Mouse (Mus musculus): Measurements from ENCODE around the gene Tbl3. TPM values are rescaled to one million over a fixed set of nuclear protein-coding genes. Genes with fewer than 3 reads are reported as not detected.

Gene Tbl3
- polyA plus RNA-seq, 1 experiment from 2014 or later: 33.4 TPM

GRCm38 (mm10) chr17:24744381-24744780 is 36.9 kb upstream of the Tbl3 start:
- ATAC-seq (no peak), DNase-seq (ENCODE audit: low spot score) (no peak)
- Histone ChIP-seq H3K9me3 (ENCODE audit: low read length) (no peaks in the 10 kb centered on the region), H3K27me3 (replicated peaks; ENCODE audit: insufficient read depth, low read length) (no peaks in the 10 kb centered on the region), H3K4me3 (ENCODE audit: low read depth, low read length) (no peak overlapping the region), H3K4me2 (replicated peaks; ENCODE audit: low read depth, low read length) (no peak overlapping the region), H3K4me1 (ENCODE audit: insufficient read depth, low read depth, low read length) (no peaks in the 10 kb centered on the region), H3K27ac (ENCODE audit: low read length) (no peak overlapping the region), H3K9ac (replicated peaks; ENCODE audit: low read depth) (no peak overlapping the region), H3K36me3 (ENCODE audit: insufficient read depth, low read length) (peaks cover 11% of the 10 kb centered on the region; the same call in 1 of the 2 replicates)
- WGBS: 72% methylated on average over 3 of the region's 3 CpGs
- TF ChIP-seq EP300 (IDR thresholded peaks at IDR 0.05): no peak
- TF ChIP-seq CTCF (IDR thresholded peaks at IDR 0.05): no peak

GRCm38 (mm10) chr17:24743896-24744295 is 36.4 kb upstream of the Tbl3 start:
- Histone ChIP-seq H3K27ac (ENCODE audit: low read length) (no peak overlapping the region), H3K4me1 (ENCODE audit: insufficient read depth, low read depth, low read length) (no peaks in the 10 kb centered on the region), H3K9ac (replicated peaks; ENCODE audit: low read depth) (no peak overlapping the region), H3K4me2 (replicated peaks; ENCODE audit: low read depth, low read length) (no peak overlapping the region), H3K27me3 (replicated peaks; ENCODE audit: insufficient read depth, low read length) (no peaks in the 10 kb centered on the region), H3K36me3 (ENCODE audit: insufficient read depth, low read length) (peaks cover 11% of the 10 kb centered on the region; the same call in 1 of the 2 replicates), H3K4me3 (ENCODE audit: low read depth, low read length) (no peak overlapping the region), H3K9me3 (ENCODE audit: low read length) (no peaks in the 10 kb centered on the region)
- no peak for TF ChIP-seq EP300 (IDR thresholded peaks at IDR 0.05)
- TF ChIP-seq CTCF (IDR thresholded peaks at IDR 0.05): no peak
- no peak for DNase-seq (ENCODE audit: low spot score)
- WGBS: 77% methylated on average over 5 of the region's 5 CpGs
- no peak for ATAC-seq

- 53% methylated on average over 8 of the region's 8 CpGs for WGBS
- Histone ChIP-seq H3K4me1 (ENCODE audit: insufficient read depth, low read depth, low read length) (peaks cover under 1% of the 10 kb centered on the region; the same call in 1 of the 2 replicates), H3K4me3 (ENCODE audit: low read depth, low read length) (no peak overlapping the region), H3K4me2 (replicated peaks; ENCODE audit: low read depth, low read length) (no peak overlapping the region), H3K27me3 (replicated peaks; ENCODE audit: insufficient read depth, low read length) (no peaks in the 10 kb centered on the region), H3K27ac (ENCODE audit: low read length) (no peak overlapping the region), H3K9ac (replicated peaks; ENCODE audit: low read depth) (no peak overlapping the region; the same call in 1 of the 2 replicates), H3K9me3 (ENCODE audit: low read length) (no peaks in the 10 kb centered on the region), H3K36me3 (ENCODE audit: insufficient read depth, low read length) (peaks cover 11% of the 10 kb centered on the region; the same call in 1 of the 2 replicates)
- ATAC-seq: peak; percentile 20; the same call in 1 of the 2 replicates
- peak; percentile 37 for DNase-seq (ENCODE audit: low spot score)
- TF ChIP-seq CTCF (IDR thresholded peaks at IDR 0.05) (no peak), EP300 (IDR thresholded peaks at IDR 0.05) (no peak)
Observed at GRCm38 (mm10) chr17:24742307-24742706, 34.8 kb upstream of the Tbl3 start.

GRCm38 (mm10) chr17:24739926-24740325 is 32.5 kb upstream of the Tbl3 start:
- no peaks in the 10 kb centered on the region for H3K27me3 ChIP-seq (replicated peaks; ENCODE audit: insufficient read depth, low read length)
- TF ChIP-seq EP300 (IDR thresholded peaks at IDR 0.05) (no peak), CTCF (IDR thresholded peaks at IDR 0.05) (no peak)
- H3K27ac ChIP-seq (ENCODE audit: low read length): no peak overlapping the region
- WGBS: 66% methylated on average over 8 of the region's 8 CpGs
- ATAC-seq: no peak
- H3K9me3 ChIP-seq (ENCODE audit: low read length): no peaks in the 10 kb centered on the region
- no peak overlapping the region for H3K4me2 ChIP-seq (replicated peaks; ENCODE audit: low read depth, low read length)
- peaks cover 11% of the 10 kb centered on the region; the same call in 1 of the 2 replicates for H3K36me3 ChIP-seq (ENCODE audit: insufficient read depth, low read length)
- H3K9ac ChIP-seq (replicated peaks; ENCODE audit: low read depth): no peak overlapping the region
- no peak overlapping the region for H3K4me3 ChIP-seq (ENCODE audit: low read depth, low read length)
- DNase-seq (ENCODE audit: low spot score): no peak
- H3K4me1 ChIP-seq (ENCODE audit: insufficient read depth, low read depth, low read length): peaks cover 7% of the 10 kb centered on the region; the same call in 1 of the 2 replicates

GRCm38 (mm10) chr17:24738238-24738637 is 30.8 kb upstream of the Tbl3 start:
- no peak overlapping the region for H3K4me3 ChIP-seq (ENCODE audit: low read depth, low read length)
- no peak overlapping the region for H3K27ac ChIP-seq (ENCODE audit: low read length)
- TF ChIP-seq CTCF (IDR thresholded peaks at IDR 0.05): no peak
- no peak for TF ChIP-seq EP300 (IDR thresholded peaks at IDR 0.05)
- no peaks in the 10 kb centered on the region for H3K27me3 ChIP-seq (replicated peaks; ENCODE audit: insufficient read depth, low read length)
- peaks cover 7% of the 10 kb centered on the region; the same call in 1 of the 2 replicates for H3K4me1 ChIP-seq (ENCODE audit: insufficient read depth, low read depth, low read length)
- ATAC-seq (no peak), DNase-seq (ENCODE audit: low spot score) (no peak)
- no peak overlapping the region for H3K9ac ChIP-seq (replicated peaks; ENCODE audit: low read depth)
- WGBS: 75% methylated on average over 4 of the region's 4 CpGs
- H3K36me3 ChIP-seq (ENCODE audit: insufficient read depth, low read length): peaks cover 11% of the 10 kb centered on the region; the same call in 1 of the 2 replicates
- no peaks in the 10 kb centered on the region for H3K9me3 ChIP-seq (ENCODE audit: low read length)
- H3K4me2 ChIP-seq (replicated peaks; ENCODE audit: low read depth, low read length): no peak overlapping the region

- H3K27ac ChIP-seq (ENCODE audit: low read length): peak overlapping the region; percentile 83; the same call in 1 of the 2 replicates
- peak overlapping the region; percentile 45; the same call in 1 of the 2 replicates for H3K9ac ChIP-seq (replicated peaks; ENCODE audit: low read depth)
- H3K27me3 ChIP-seq (replicated peaks; ENCODE audit: insufficient read depth, low read length): no peaks in the 10 kb centered on the region
- peak overlapping the region; percentile 85 for H3K4me2 ChIP-seq (replicated peaks; ENCODE audit: low read depth, low read length)
- H3K9me3 ChIP-seq (ENCODE audit: low read length): no peaks in the 10 kb centered on the region
- TF ChIP-seq EP300 (IDR thresholded peaks at IDR 0.05): no peak
- peak; percentile 32 for TF ChIP-seq CTCF (IDR thresholded peaks at IDR 0.05)
- ATAC-seq (no peak), DNase-seq (ENCODE audit: low spot score) (peak; percentile 44)
- peaks cover 7% of the 10 kb centered on the region; the same call in 1 of the 2 replicates for H3K4me1 ChIP-seq (ENCODE audit: insufficient read depth, low read depth, low read length)
- peak overlapping the region; percentile 60 for H3K4me3 ChIP-seq (ENCODE audit: low read depth, low read length)
- 18% methylated on average over 8 of the region's 8 CpGs for WGBS
- peaks cover 11% of the 10 kb centered on the region; the same call in 1 of the 2 replicates for H3K36me3 ChIP-seq (ENCODE audit: insufficient read depth, low read length)
Observed at GRCm38 (mm10) chr17:24737135-24737810, 29.8 kb upstream of the Tbl3 start.

All from lung, postnatal 0 days (tissue).